Mouse (Mus musculus) colon, adult 2 months (tissue): ENCODE results near the gene Cpsf6. TPM values are rescaled to one million over a fixed set of nuclear protein-coding genes. Genes with fewer than 3 reads are reported as not detected.

Experiments used
- polyA plus RNA-seq: library from polyadenylated mRNA; depleted of rRNA; stranded (reverse); fragments of >200 nt; gene quantifications from 2 replicates; pipeline ENCODE4 v1.2.3, GENCODE M21; 2012; rRNA removed

Cpsf6 gene
- 32.4 and 57.4 TPM in 2 replicates for polyA plus RNA-seq

GRCm38 (mm10) chr10:117379908-117380307 lies at the start of gene Cpsf6:
Gene Cpsf6 (minus strand): TSS chr10:117380015.

Other genes with a start within 250 kb of the Cpsf6 start
- 8.7 and 10.5 TPM in 2 replicates for gene Frs2, start 231.5 kb downstream of the Cpsf6 start, polyA plus RNA-seq
- gene Yeats4, start 155.5 kb downstream of the Cpsf6 start, polyA plus RNA-seq, result 21.3 and 26.1 TPM in 2 replicates
- gene 9530003J23Rik, start 141.3 kb downstream of the Cpsf6 start, polyA plus RNA-seq, result not detected in 2 replicates
- gene Lyz2, start 97.7 kb downstream of the Cpsf6 start, polyA plus RNA-seq, result 117 and 126 TPM in 2 replicates
- gene Lyz1, start 87.1 kb downstream of the Cpsf6 start, polyA plus RNA-seq, result 2.5 and 5.3 TPM in 2 replicates
- gene Cpm, start 249.5 kb upstream of the Cpsf6 start, polyA plus RNA-seq, result 28.0 and 29.3 TPM in 2 replicates